Mouse (Mus musculus): ENCODE data around the gene Olfr1283. TPM values are rescaled to one million over a fixed set of nuclear protein-coding genes. Genes with fewer than 3 reads are reported as not detected.
"Not testable (repeated sequence)": the region's sequence is repeated elsewhere in the genome, so short reads cannot be mapped to it uniquely, and the experiment has no call there.

Olfr1283 gene
- total RNA-seq (2012; rRNA removed) = not detected in 2 replicates
- total RNA-seq (2014; rRNA removed) = not detected in 2 replicates
- not detected in 2 replicates for polyA plus RNA-seq (2012; ENCODE audit: insufficient read length, low read depth)

DNA sequence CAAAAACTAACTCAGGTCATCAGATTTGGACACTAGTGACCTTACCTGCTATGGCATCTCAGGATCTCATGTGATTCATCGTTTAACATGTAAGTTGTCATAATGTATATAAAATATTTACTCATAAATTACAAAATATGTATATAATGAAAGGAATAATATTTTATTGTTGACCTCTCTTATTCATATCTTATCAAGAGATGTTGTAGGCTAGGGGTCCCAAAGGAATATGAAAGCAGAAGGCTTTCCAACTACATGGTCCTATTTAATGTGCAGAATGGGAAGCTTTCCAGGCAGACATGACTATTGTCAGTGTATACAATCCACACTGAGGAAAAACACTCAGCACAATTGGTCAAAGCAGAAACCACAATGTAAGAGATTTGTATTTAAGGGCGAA, at the start of gene Olfr1283:
TSS of gene Olfr1283 (plus strand) at position 301 of the 400 bp plus-strand sequence.
- dilution Hi-C loops (cut with MboI; ENCODE audit: extremely low pct_ligation_motif_present, extremely low pct_unique_long_range_greater_than_20kb, low sequenced_read_pairs) = no loop called here
- DNase-seq (ENCODE audit: extremely low read depth) = no peak
- in situ Hi-C loops (cut with MboI; ENCODE audit: low pct_ligation_motif_present, low pct_unique_long_range_greater_than_20kb, low sequenced_read_pairs) = no loop called here

DNA sequence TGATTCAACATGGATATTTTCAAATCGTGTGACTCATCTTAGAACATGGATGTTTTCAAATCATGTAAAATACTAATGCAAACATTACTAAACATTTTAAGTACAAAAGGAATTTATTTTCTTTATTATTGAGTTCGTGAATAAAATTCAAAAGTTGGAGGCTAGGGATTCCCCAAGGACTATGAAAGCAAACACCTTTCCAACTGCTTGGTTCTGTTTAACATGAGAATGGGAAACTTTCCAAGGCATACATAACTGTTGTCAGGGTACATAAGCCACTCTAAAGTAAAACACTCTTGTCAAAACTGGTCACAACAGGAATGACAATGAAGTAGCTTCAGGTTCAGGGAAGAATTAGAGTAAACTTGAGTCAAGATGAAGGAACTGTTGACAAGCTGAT, 40.4 kb upstream of the Olfr1283 start, which contains the start of gene Olfr1281:
TSS of gene Olfr1281 (plus strand) at position 301 of the 400 bp plus-strand sequence.
- TF ChIP-seq USF1 (IDR thresholded peaks at IDR 0.05; ENCODE audit: low read depth, low read length) (no peak), ZNF384 (IDR thresholded peaks at IDR 0.05; ENCODE audit: low read depth, low read length) (no peak), EP300 (IDR thresholded peaks at IDR 0.05; ENCODE audit: low read length) (no peak), NRF1 (IDR thresholded peaks at IDR 0.05; ENCODE audit: low read depth, low read length) (no peak), USF2 (conservative IDR thresholded peaks at IDR 0.05; ENCODE audit: low read depth, low read length) (no peak), TBP (conservative IDR thresholded peaks at IDR 0.05; ENCODE audit: low read depth, low read length) (no peak), ZKSCAN1 (IDR thresholded peaks at IDR 0.05; ENCODE audit: borderline replicate concordance, low read depth, low read length) (no peak), POLR2A (IDR thresholded peaks at IDR 0.05; ENCODE audit: low read depth, low read length) (no peak), CHD2 (IDR thresholded peaks at IDR 0.05; ENCODE audit: low read length) (no peak), GABPA (IDR thresholded peaks at IDR 0.05; ENCODE audit: insufficient replicate concordance, low read depth, low read length) (no peak), JUND (conservative IDR thresholded peaks at IDR 0.05; ENCODE audit: low read depth, low read length) (no peak), RCOR1 (conservative IDR thresholded peaks at IDR 0.05; ENCODE audit: low read depth, low read length) (no peak), RAD21 (IDR thresholded peaks at IDR 0.05; ENCODE audit: low read depth, low read length) (no peak)
- dilution Hi-C loops (cut with MboI; ENCODE audit: extremely low pct_ligation_motif_present, extremely low pct_unique_long_range_greater_than_20kb, low sequenced_read_pairs) = no loop called here
- no peak for DNase-seq (ENCODE audit: extremely low read depth)
- in situ Hi-C loops (cut with MboI; ENCODE audit: low pct_ligation_motif_present, low pct_unique_long_range_greater_than_20kb, low sequenced_read_pairs) = no loop called here
- Histone ChIP-seq H3K9ac (ENCODE audit: insufficient read depth, low read depth) (no peak within 1 kb of the TSS), H3K27ac (ENCODE audit: insufficient read depth, low read depth) (no peak within 1 kb of the TSS), H3K4me2 (ENCODE audit: insufficient read depth, low read depth, poor library complexity, severe bottlenecking) (no peak within 1 kb of the TSS), H3K4me1 (ENCODE audit: control insufficient read depth in 1 of 2, insufficient read depth in 2 of 2) (no peaks in the 10 kb centered on the region), H3K79me2 (replicated peaks; ENCODE audit: control insufficient read depth, extremely low read depth, insufficient read depth, poor library complexity, severe bottlenecking) (no peaks in the 10 kb centered on the region), H3K9me3 (replicated peaks; ENCODE audit: low read length) (peaks cover 4% of the 10 kb centered on the region), H3K4me3 (replicated peaks in 1 of 3; ENCODE audit: low read depth in 2 of 3, low read length in 2 of 3, poor library complexity in 1 of 3) (no peak within 1 kb of the TSS), H3K27me3 (replicated peaks) (no peaks in the 10 kb centered on the region), H3K36me3 (replicated peaks in 1 of 2; ENCODE audit: control insufficient read depth in 1 of 2, insufficient read depth in 1 of 2, low read length in 1 of 2) (no peaks in the 10 kb centered on the region)

More for the DNA sequence above, at the start of gene Olfr1283:
- Histone ChIP-seq H3K79me2 (replicated peaks; ENCODE audit: control insufficient read depth, extremely low read depth, insufficient read depth, poor library complexity, severe bottlenecking) (no peaks in the 10 kb centered on the region), H3K9me3 (replicated peaks; ENCODE audit: low read length) (no peaks in the 10 kb centered on the region), H3K27ac (ENCODE audit: insufficient read depth, low read depth) (no peak within 1 kb of the TSS), H3K4me2 (ENCODE audit: insufficient read depth, low read depth, poor library complexity, severe bottlenecking) (no peak within 1 kb of the TSS), H3K4me1 (ENCODE audit: control insufficient read depth in 1 of 2, insufficient read depth in 2 of 2) (no peaks in the 10 kb centered on the region), H3K4me3 (replicated peaks in 1 of 3; ENCODE audit: low read depth in 2 of 3, low read length in 2 of 3, poor library complexity in 1 of 3) (no peak within 1 kb of the TSS), H3K36me3 (replicated peaks in 1 of 2; ENCODE audit: control insufficient read depth in 1 of 2, insufficient read depth in 1 of 2, low read length in 1 of 2) (no peaks in the 10 kb centered on the region), H3K27me3 (replicated peaks) (no peaks in the 10 kb centered on the region), H3K9ac (ENCODE audit: insufficient read depth, low read depth) (no peak within 1 kb of the TSS)
- TF ChIP-seq GABPA (IDR thresholded peaks at IDR 0.05; ENCODE audit: insufficient replicate concordance, low read depth, low read length) = no peak

DNA sequence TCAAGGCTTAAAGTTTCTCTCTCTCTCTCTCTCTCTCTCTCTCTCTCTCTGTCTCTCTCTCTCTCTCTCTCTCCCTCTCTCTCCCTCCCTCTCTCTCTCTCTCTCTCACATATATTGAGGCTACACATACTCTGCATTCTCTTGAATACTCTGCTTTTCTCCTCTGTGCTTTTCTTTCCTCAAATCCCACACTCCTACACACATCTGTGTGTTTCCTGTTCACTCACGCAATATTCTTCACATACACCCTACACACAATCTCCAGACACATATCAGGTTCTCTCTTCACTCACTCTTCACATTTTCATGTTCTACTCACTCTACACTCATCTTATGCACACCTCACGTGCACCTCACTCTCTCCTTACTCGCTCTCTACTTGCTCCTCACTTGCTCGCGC, 32.9 kb upstream of the Olfr1283 start:
- H3K27me3 ChIP-seq (replicated peaks); H3K4me2 ChIP-seq (ENCODE audit: insufficient read depth, low read depth, poor library complexity, severe bottlenecking); H3K4me3 ChIP-seq (replicated peaks in 1 of 3; ENCODE audit: low read depth in 2 of 3, low read length in 2 of 3, poor library complexity in 1 of 3); H3K36me3 ChIP-seq (replicated peaks in 1 of 2; ENCODE audit: control insufficient read depth in 1 of 2, insufficient read depth in 1 of 2, low read length in 1 of 2); in situ Hi-C loops (cut with MboI; ENCODE audit: low pct_ligation_motif_present, low pct_unique_long_range_greater_than_20kb, low sequenced_read_pairs); DNase-seq (ENCODE audit: extremely low read depth); H3K9me3 ChIP-seq (replicated peaks; ENCODE audit: low read length); H3K27ac ChIP-seq (ENCODE audit: insufficient read depth, low read depth); H3K79me2 ChIP-seq (replicated peaks; ENCODE audit: control insufficient read depth, extremely low read depth, insufficient read depth, poor library complexity, severe bottlenecking); H3K4me1 ChIP-seq (ENCODE audit: control insufficient read depth in 1 of 2, insufficient read depth in 2 of 2); H3K9ac ChIP-seq (ENCODE audit: insufficient read depth, low read depth); dilution Hi-C loops (cut with MboI; ENCODE audit: extremely low pct_ligation_motif_present, extremely low pct_unique_long_range_greater_than_20kb, low sequenced_read_pairs): not testable (repeated sequence)
